Mouse (Mus musculus): ENCODE results near the gene Olfr750. TPM values are rescaled to one million over a fixed set of nuclear protein-coding genes. Genes with fewer than 3 reads are reported as not detected.

Gene Olfr750
- total and polyA plus RNA-seq, 3 experiments: not detected

GRCm38 (mm10) chr14:51079180-51079579 is 4.9 kb upstream of the Olfr750 start:
- in situ Hi-C loops (cut with MboI; ENCODE audit: low pct_ligation_motif_present, low pct_unique_long_range_greater_than_20kb, low sequenced_read_pairs) (no loop called here), dilution Hi-C loops (cut with MboI; ENCODE audit: extremely low pct_ligation_motif_present, extremely low pct_unique_long_range_greater_than_20kb, low sequenced_read_pairs) (no loop called here)
- peaks cover 4 to 24% of the 10 kb centered on the region in 2 experiments; a peak in 3 of 4 replicates for H3K4me1 ChIP-seq (ENCODE audit: control insufficient read depth in 1 of 2, insufficient read depth in 2 of 2)
- TF ChIP-seq ZC3H11A (IDR thresholded peaks at IDR 0.05; ENCODE audit: low read depth, low read length) (no peak), ZMIZ1 (IDR thresholded peaks at IDR 0.05; ENCODE audit: low read depth, low read length) (no peak), JUN (IDR thresholded peaks at IDR 0.05; ENCODE audit: insufficient read depth, low read depth, low read length) (peak; percentile 51), CHD1 (IDR thresholded peaks at IDR 0.05; ENCODE audit: low read depth, low read length) (no peak), CHD2 (IDR thresholded peaks at IDR 0.05; ENCODE audit: low read length) (0 out of 2 replicates have a peak, but pooled peaks have one; percentile 28), EP300 (IDR thresholded peaks at IDR 0.05; ENCODE audit: low read length) (peak; percentile 58; the same call in 1 of the 2 replicates), NRF1 (IDR thresholded peaks at IDR 0.05; ENCODE audit: low read depth, low read length) (no peak), IRF4 (IDR thresholded peaks at IDR 0.05; ENCODE audit: low read depth, low read length) (peak; percentile 40; the same call in 1 of the 2 replicates), USF1 (IDR thresholded peaks at IDR 0.05; ENCODE audit: low read depth, low read length) (no peak)
- peaks cover 8% of the 10 kb centered on the region for H3K27me3 ChIP-seq (replicated peaks)
- no peaks in the 10 kb centered on the region for H3K9me3 ChIP-seq (replicated peaks; ENCODE audit: low read length)
- DNase-seq (ENCODE audit: extremely low read depth): no peak
- H3K9ac ChIP-seq (ENCODE audit: insufficient read depth, low read depth): no peak overlapping the region
- H3K27ac ChIP-seq (ENCODE audit: insufficient read depth, low read depth): no peak overlapping the region
- no peak overlapping the region for H3K4me3 ChIP-seq (replicated peaks in 1 of 3; ENCODE audit: low read depth in 2 of 3, low read length in 2 of 3, poor library complexity in 1 of 3)
- H3K79me2 ChIP-seq (replicated peaks; ENCODE audit: control insufficient read depth, extremely low read depth, insufficient read depth, poor library complexity, severe bottlenecking): no peaks in the 10 kb centered on the region
- H3K4me2 ChIP-seq (ENCODE audit: insufficient read depth, low read depth, poor library complexity, severe bottlenecking): no peak overlapping the region
- H3K36me3 ChIP-seq (replicated peaks in 1 of 2; ENCODE audit: control insufficient read depth in 1 of 2, insufficient read depth in 1 of 2, low read length in 1 of 2): no peaks in the 10 kb centered on the region

- DNase-seq (ENCODE audit: extremely low read depth): peak; percentile 81
- Histone ChIP-seq H3K36me3 (replicated peaks in 1 of 2; ENCODE audit: control insufficient read depth in 1 of 2, insufficient read depth in 1 of 2, low read length in 1 of 2) (no peaks in the 10 kb centered on the region), H3K27ac (ENCODE audit: insufficient read depth, low read depth) (no peak overlapping the region), H3K79me2 (replicated peaks; ENCODE audit: control insufficient read depth, extremely low read depth, insufficient read depth, poor library complexity, severe bottlenecking) (no peaks in the 10 kb centered on the region), H3K4me1 (ENCODE audit: control insufficient read depth in 1 of 2, insufficient read depth in 2 of 2) (peaks cover 5% of the 10 kb centered on the region in 2 experiments; a peak in 2 of 4 replicates), H3K4me3 (replicated peaks in 1 of 3; ENCODE audit: low read depth in 2 of 3, low read length in 2 of 3, poor library complexity in 1 of 3) (no peak overlapping the region), H3K27me3 (replicated peaks) (peaks cover 10% of the 10 kb centered on the region), H3K9ac (ENCODE audit: insufficient read depth, low read depth) (no peak overlapping the region), H3K9me3 (replicated peaks; ENCODE audit: low read length) (no peaks in the 10 kb centered on the region), H3K4me2 (ENCODE audit: insufficient read depth, low read depth, poor library complexity, severe bottlenecking) (no peak overlapping the region)
- dilution Hi-C loops (cut with MboI; ENCODE audit: extremely low pct_ligation_motif_present, extremely low pct_unique_long_range_greater_than_20kb, low sequenced_read_pairs) (no loop called here), in situ Hi-C loops (cut with MboI; ENCODE audit: low pct_ligation_motif_present, low pct_unique_long_range_greater_than_20kb, low sequenced_read_pairs) (loop anchor here (10.0 kb wide), 2 partner anchors 135 to 265 kb away; partner anchors contain the start of genes Ccnb1ip1, Parp2, Pip4p1 and Pnp)
- TF ChIP-seq JUND (conservative IDR thresholded peaks at IDR 0.05; ENCODE audit: low read depth, low read length) (no peak), ZKSCAN1 (IDR thresholded peaks at IDR 0.05; ENCODE audit: borderline replicate concordance, low read depth, low read length) (no peak), POLR2A (IDR thresholded peaks at IDR 0.05; ENCODE audit: low read depth, low read length) (no peak), HCFC1 (IDR thresholded peaks at IDR 0.05; ENCODE audit: low read depth, low read length) (no peak), CTCF (conservative IDR thresholded peaks at IDR 0.05 in 1 of 2, IDR thresholded peaks at IDR 0.05 in 1 of 2; ENCODE audit: low read depth in 2 of 2, low read length in 2 of 2) (peak; percentile 52 to 65), MAX (IDR thresholded peaks at IDR 0.05; ENCODE audit: low read length) (no peak), CHD2 (IDR thresholded peaks at IDR 0.05; ENCODE audit: low read length) (no peak), SMC3 (IDR thresholded peaks at IDR 0.05; ENCODE audit: low read depth, low read length) (peak; percentile 34), ETS1 (conservative IDR thresholded peaks at IDR 0.05; ENCODE audit: low read depth, low read length) (no peak), RAD21 (IDR thresholded peaks at IDR 0.05; ENCODE audit: low read depth, low read length) (peak; percentile 17), USF2 (conservative IDR thresholded peaks at IDR 0.05; ENCODE audit: low read depth, low read length) (no peak), KAT2A (IDR thresholded peaks at IDR 0.05; ENCODE audit: insufficient replicate concordance, low read length) (no peak), MXI1 (IDR thresholded peaks at IDR 0.05; ENCODE audit: low read depth, low read length) (no peak), ZC3H11A (IDR thresholded peaks at IDR 0.05; ENCODE audit: low read depth, low read length) (no peak), NRF1 (IDR thresholded peaks at IDR 0.05; ENCODE audit: low read depth, low read length) (no peak)
Measured at GRCm38 (mm10) chr14:51069617-51070016, 4.6 kb downstream of the Olfr750 start.
